Mouse (Mus musculus) heart, adult 2 months (tissue): ENCODE measurements around the gene Cilp.

Source experiments
- CTCF ChIP-seq: fragments of 200-600 bp; IDR thresholded peaks from 2 replicates; pipeline ENCODE4 v1.8.1; 2022; ENCODE audit warnings: antibody characterized with exemption, mild to moderate bottlenecking, moderate library complexity
- EP300 ChIP-seq: fragments of 200-500 bp; IDR thresholded peaks from 2 replicates; pipeline ENCODE4 v1.6.1; 2011; ENCODE audit warnings: low read depth, low read length, control low read depth; ENCODE audit not compliant: insufficient read depth
- POLR2A ChIP-seq: fragments of 200-500 bp; IDR thresholded peaks from 2 replicates; pipeline ENCODE4 v1.6.1; 2011; ENCODE audit warnings: mild to moderate bottlenecking, low read depth, low read length, control low read depth; ENCODE audit not compliant: insufficient read depth

DNA sequence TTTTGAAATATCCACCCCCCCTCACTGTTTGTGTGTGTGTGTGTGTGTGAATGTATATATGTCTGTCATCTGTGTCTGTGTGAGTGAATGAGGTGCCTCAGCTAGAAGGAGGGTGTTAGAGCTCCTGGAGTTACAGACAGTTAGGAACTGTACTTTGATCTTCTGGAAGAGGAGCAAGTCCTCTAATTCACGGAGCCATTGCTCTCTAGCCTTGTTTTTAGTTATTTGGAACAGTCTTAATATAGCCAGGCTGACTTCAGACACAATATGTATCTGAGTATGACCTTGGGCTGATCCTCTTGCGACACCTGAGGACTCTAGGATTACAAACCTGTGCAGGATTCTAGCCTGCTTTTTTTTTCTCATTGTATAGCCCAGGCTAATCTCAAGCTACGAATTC is 33.8 kb downstream of the Cilp start:
- no peak for TF ChIP-seq EP300
- TF ChIP-seq POLR2A: no peak
- TF ChIP-seq CTCF: no peak
